Mouse (Mus musculus): Measurements from ENCODE around the gene Ap1g1.

DNA sequence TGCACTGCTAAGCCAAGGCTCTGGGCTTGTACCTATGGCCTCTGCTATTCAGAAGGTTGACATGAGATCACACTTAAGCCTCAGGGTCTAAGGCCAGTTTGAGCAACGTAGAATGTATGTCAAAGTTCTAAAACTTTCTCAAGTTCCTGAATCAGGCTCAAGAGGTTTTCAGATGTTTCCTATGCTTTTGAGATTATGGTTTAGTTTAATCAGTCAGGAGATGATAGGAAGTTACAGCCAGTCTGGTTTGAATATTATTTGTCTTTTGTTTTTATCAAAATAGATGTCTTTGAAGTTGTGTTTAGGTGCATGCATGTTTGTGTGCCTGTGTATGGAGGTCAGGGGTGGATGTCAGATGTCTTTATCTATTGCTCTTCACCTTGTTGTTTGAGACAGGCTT is 92.7 kb downstream of the Ap1g1 start:
- TF ChIP-seq POLR2A (IDR thresholded peaks at IDR 0.05; ENCODE audit: insufficient read depth, low read depth, low read length) (no peak), CTCF (IDR thresholded peaks at IDR 0.05; ENCODE audit: insufficient read depth, low read depth, low read length) (no peak)

All from olfactory bulb, adult 2 months (tissue).